Mouse (Mus musculus) left cerebral cortex, postnatal 10 days (tissue): ENCODE measurements around the gene Gm21992. TPM values are rescaled to one million over a fixed set of nuclear protein-coding genes. Genes with fewer than 3 reads are reported as not detected.

Experiments used
- DNase-seq, 2 experiments: peaks; one replicate each; pipeline ENCODE4 v3.0.0; 2021 to 2022; ENCODE audit warnings: low spot score in 2 of 2, mixed read lengths in 1 of 2; ENCODE audit errors: extremely low spot score in 1 of 2
- intact Hi-C: fragments of 180-260 bp; cut with DNase I; formaldehyde crosslinking; loops from one replicate; pipeline ENCODE4 v1.15.1; 2025
- total RNA-seq, 2 experiments: library from RNA; stranded (reverse); gene quantifications; 2 replicates each; pipeline ENCODE4 v1.2.3; 2021

Gene Gm21992
- total RNA-seq, 2 experiments from 2014 or later = 16.0 to 16.2 TPM

GRCm38 (mm10) chr19:4697121-4697520 lies 114.3 kb downstream of the Gm21992 start:
- no peak for DNase-seq
- intact Hi-C loops = no loop called here

GRCm38 (mm10) chr19:4694346-4694745 lies 117.1 kb downstream of the Gm21992 start:
- no peak for DNase-seq
- intact Hi-C loops = no loop called here

Other genes starting within 250 kb of the Gm21992 start
- gene Lrfn4, start 195.9 kb downstream of the Gm21992 start, total RNA-seq = 10 to 100 TPM; 73.7 to 76.1 TPM
- gene Rce1, start 186.0 kb downstream of the Gm21992 start, total RNA-seq = 10 to 100 TPM; 19.6 to 21.4 TPM
- gene Gm960, start 112.9 kb downstream of the Gm21992 start, total RNA-seq = 1 to 10 TPM; 2.7 to 3.0 TPM
- 100 to 1,000 TPM; 553 to 622 TPM for gene Sptbn2, start 100.4 kb downstream of the Gm21992 start, total RNA-seq
- gene Rbm4b, start 55.1 kb downstream of the Gm21992 start, total RNA-seq = 10 to 100 TPM; 12.4 to 14.2 TPM
- gene Rbm4, start 17.7 kb downstream of the Gm21992 start, total RNA-seq = 10 to 100 TPM; 68.0 to 68.9 TPM
- 10 to 100 TPM; 52.7 to 57.0 TPM for gene Rbm14, start within 50 bp of the Gm21992 start, total RNA-seq
- 10 to 100 TPM; 37.4 to 38.6 TPM for gene Ccs, start 27.7 kb upstream of the Gm21992 start, total RNA-seq
- gene Ccdc87, start 27.8 kb upstream of the Gm21992 start, total RNA-seq = 1 to 10 TPM; 2.4 to 2.9 TPM
- 100 to 1,000 TPM in 1 of 2 experiments, 10 to 100 TPM in 1; 99.2 to 106 TPM for gene Ctsf, start 43.5 kb upstream of the Gm21992 start, total RNA-seq
- 1 to 10 TPM; 3.1 to 3.9 TPM for gene Actn3, start 66.3 kb upstream of the Gm21992 start, total RNA-seq
- gene Zdhhc24, start 67.1 kb upstream of the Gm21992 start, total RNA-seq = 10 to 100 TPM; 22.7 to 27.8 TPM
- gene Bbs1, start 95.0 kb upstream of the Gm21992 start, total RNA-seq = 10 to 100 TPM; 36.7 to 41.8 TPM
- 10 to 100 TPM; 62.2 to 67.0 TPM for gene Dpp3, start 116.7 kb upstream of the Gm21992 start, total RNA-seq
- 10 to 100 TPM; 16.4 to 17.6 TPM for gene Peli3, start 131.5 kb upstream of the Gm21992 start, total RNA-seq
- gene Mrpl11, start 150.5 kb upstream of the Gm21992 start, total RNA-seq = 10 to 100 TPM; 60.8 to 61.0 TPM
- gene Npas4, start 178.7 kb upstream of the Gm21992 start, total RNA-seq = 10 to 100 TPM in 1 of 2 experiments, 1 to 10 TPM in 1; 9.1 to 10.8 TPM
- 10 to 100 TPM; 22.0 to 24.1 TPM for gene Slc29a2, start 212.2 kb upstream of the Gm21992 start, total RNA-seq
- 100 to 1,000 TPM; 133 to 136 TPM for gene B4gat1, start 227.2 kb upstream of the Gm21992 start, total RNA-seq
- 1 to 10 TPM; 6.3 to 7.0 TPM for gene AC124502.3, start 227.3 kb upstream of the Gm21992 start, total RNA-seq
- gene Brms1, start 229.7 kb upstream of the Gm21992 start, total RNA-seq = 1 to 10 TPM; 6.6 to 8.8 TPM
- gene Rin1, start 238.9 kb upstream of the Gm21992 start, total RNA-seq = 10 to 100 TPM; 16.9 to 24.1 TPM